Mouse (Mus musculus) gastrocnemius, adult 2 months (tissue): ENCODE results near the gene Oasl1. TPM values are rescaled to one million over a fixed set of nuclear protein-coding genes. Genes with fewer than 3 reads are reported as not detected.
A peak's percentile ranks its signal among the peaks of the same experiment; 100 is the strongest.
"Not testable (repeated sequence)": the region's sequence is repeated elsewhere in the genome, so short reads cannot be mapped to it uniquely, and the experiment has no call there.

ENCODE experiments used
- DNase-seq: peaks from one replicate; pipeline ENCODE4 v3.0.0; 2022
- H3K27ac ChIP-seq: fragments of 200-600 bp; 2 replicates; pipeline ENCODE4 v1.8.1; 2022; ENCODE audit warnings: mild to moderate bottlenecking
- H3K4me3 ChIP-seq: fragments of 200-600 bp; 2 replicates; pipeline ENCODE4 v1.8.1; 2022; ENCODE audit warnings: mild to moderate bottlenecking, moderate library complexity
- CTCF ChIP-seq: fragments of 200-600 bp; IDR thresholded peaks from 2 replicates; pipeline ENCODE4 v1.8.1; 2022; ENCODE audit warnings: antibody characterized with exemption, mild to moderate bottlenecking, moderate library complexity
- intact Hi-C: fragments of 180-260 bp; cut with DNase I; formaldehyde crosslinking; loops from one replicate; pipeline ENCODE4 v1.15.1; 2025
- total RNA-seq, 2 experiments: library from RNA; stranded (reverse); gene quantifications; 2 replicates each; pipeline ENCODE4 v1.2.3; 2021

Oasl1 gene
- total RNA-seq, 2 experiments from 2014 or later: 0.64 TPM; not detected in 1

DNA sequence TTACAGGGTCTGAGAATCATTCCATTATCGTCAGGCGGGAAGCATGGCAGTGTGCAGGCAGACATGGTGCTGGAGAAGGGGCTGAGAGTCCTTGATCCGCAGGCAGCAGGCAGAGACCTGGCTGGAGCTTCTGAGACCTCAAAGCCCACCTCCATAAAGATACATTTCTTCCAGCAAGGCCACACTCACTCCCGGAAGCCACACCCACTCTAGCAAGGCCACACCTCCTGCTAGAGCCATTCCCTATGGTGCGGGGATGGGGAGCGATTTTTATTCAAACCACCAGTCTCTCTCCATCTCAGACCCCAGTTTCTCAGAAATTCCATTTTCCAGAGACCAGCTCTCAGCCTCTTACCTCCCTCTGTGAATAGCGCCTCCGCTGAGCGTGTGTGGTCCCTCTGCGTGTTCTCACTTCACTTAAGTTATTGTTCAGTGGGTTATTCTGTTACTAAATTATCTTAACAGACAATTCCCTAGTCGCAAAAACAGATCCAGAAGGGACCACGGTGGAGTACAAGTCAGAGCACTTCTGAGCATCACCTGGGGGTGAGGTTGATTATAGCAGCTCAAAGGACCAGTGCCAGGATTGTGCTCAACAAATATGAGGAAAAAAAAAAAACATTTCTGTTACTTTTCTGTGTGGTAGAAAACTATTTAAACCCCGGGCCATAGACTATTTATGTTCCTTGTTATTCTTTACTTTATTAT is 14.3 kb upstream of the Oasl1 start:
- intact Hi-C loops: no loop called here
- DNase-seq: no peak

DNA sequence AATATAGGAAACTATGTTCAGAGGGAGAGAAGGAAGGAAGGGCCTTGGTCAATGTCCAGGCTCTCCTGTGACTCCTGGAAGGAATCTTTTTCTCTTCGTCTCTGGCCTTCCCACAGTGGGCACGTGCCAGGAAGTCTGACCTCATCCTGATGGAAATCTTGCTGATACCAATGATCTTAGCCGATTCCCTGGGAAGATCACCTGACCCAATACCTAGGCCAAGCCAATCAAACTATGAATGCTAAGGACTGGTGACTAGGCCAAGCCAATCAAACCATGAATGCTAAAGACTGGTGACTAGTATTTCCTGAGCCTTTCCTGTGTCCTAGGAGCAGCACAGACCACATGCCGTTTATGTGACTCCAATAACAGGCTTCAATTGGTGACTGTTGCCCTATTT is 9.4 kb upstream of the Oasl1 start:
- TF ChIP-seq CTCF: no peak
- intact Hi-C loops: no loop called here

More for the DNA sequence above, 14.3 kb upstream of the Oasl1 start:
- TF ChIP-seq CTCF: no peak
- Histone ChIP-seq H3K27ac (no peak overlapping the region), H3K4me3 (no peak overlapping the region)

DNA sequence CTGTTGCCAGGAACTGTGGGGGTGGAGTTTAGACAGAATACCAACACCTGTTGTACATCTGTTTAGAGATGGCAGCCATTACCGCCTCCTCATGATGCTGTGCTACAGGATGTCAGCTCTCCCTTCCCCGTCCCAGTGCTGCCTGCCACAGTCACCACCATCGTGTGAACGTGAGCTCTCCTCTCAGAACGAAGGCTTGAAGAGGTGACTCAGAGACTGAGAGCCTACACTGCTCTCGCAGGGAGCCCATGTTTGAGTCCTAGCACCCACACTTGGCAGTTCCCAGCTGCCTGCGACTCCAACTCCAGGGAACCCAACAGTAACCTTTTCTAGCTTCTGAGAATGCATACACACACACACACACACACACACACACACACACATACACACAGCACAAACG is 8.2 kb upstream of the Oasl1 start:
- TF ChIP-seq CTCF: no peak
- no peak for DNase-seq
- intact Hi-C loops: no loop called here
- Histone ChIP-seq H3K4me3 (no peak overlapping the region), H3K27ac (no peak overlapping the region)

More for the DNA sequence above, 9.4 kb upstream of the Oasl1 start:
- Histone ChIP-seq H3K27ac (no peak overlapping the region), H3K4me3 (no peak overlapping the region)
- DNase-seq: no peak

DNA sequence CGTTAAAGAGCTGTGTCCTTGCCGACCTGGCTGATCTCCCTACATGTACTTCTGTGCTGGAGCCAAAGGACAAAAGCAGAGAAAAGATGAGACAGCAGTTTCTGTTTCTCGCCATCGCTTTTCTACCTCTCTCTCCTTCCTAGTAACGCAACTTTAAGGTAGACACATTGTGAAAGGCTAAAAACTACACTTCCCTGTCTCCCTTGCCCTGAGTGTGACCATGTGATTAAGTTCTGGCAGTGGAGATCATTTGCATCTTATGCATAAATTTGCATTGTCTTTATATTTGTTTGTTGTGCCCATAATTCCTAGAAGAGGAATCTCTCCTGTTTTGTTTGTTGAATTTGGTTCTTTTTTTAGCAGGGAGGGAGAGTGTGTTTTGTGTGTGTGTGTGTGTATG is 7.2 kb upstream of the Oasl1 start:
- intact Hi-C loops: no loop called here
- DNase-seq: no peak
- TF ChIP-seq CTCF: no peak

DNA sequence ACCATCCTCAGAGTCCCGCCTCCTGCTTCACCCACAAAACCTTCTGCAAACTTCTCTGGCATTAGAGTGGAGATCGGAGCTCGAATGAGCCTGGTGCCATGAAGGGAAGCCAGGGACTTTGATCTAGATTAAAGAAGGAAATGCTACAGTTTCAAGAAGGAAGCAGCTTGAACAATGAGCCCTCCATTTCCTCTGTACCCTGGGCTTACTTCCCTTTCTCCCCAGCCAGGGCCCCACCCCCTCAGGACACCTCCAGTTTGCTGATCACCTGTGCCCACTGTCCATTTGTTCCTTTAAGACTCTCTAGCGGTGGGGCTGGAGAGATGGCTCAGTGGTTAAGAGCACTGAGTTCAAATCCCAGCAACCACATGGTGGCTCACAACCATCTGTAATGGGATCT is 6.3 kb upstream of the Oasl1 start:
- no peak overlapping the region for H3K27ac ChIP-seq
- DNase-seq: no peak
- H3K4me3 ChIP-seq: no peak overlapping the region
- intact Hi-C loops: no loop called here
- TF ChIP-seq CTCF: no peak

More for the DNA sequence above, 7.2 kb upstream of the Oasl1 start:
- H3K4me3 ChIP-seq: no peak overlapping the region
- no peak overlapping the region for H3K27ac ChIP-seq

- H3K4me3 ChIP-seq, H3K27ac ChIP-seq, DNase-seq, intact Hi-C loops: not testable (repeated sequence)
These were observed 5.7 kb upstream of the Oasl1 start for GRCm38 (mm10) chr5:114917357-114917756.

- no peak for DNase-seq
- H3K4me3 ChIP-seq: no peak overlapping the region
- no peak overlapping the region for H3K27ac ChIP-seq
- TF ChIP-seq CTCF: no peak
- intact Hi-C loops: no loop called here
These were observed 1.3 kb upstream of the Oasl1 start for GRCm38 (mm10) chr5:114921551-114922365.

- no peak for DNase-seq
- TF ChIP-seq CTCF: no peak
- no peak overlapping the region for H3K27ac ChIP-seq
- H3K4me3 ChIP-seq: peak overlapping the region; percentile 76; the same call in 1 of the 2 replicates
- intact Hi-C loops: no loop called here
These were observed 691 bp upstream of the Oasl1 start for GRCm38 (mm10) chr5:114922366-114922731.

GRCm38 (mm10) chr5:114926153-114926684 is 3.2 kb downstream of the Oasl1 start:
- intact Hi-C loops: no loop called here
- Histone ChIP-seq H3K27ac (no peak overlapping the region), H3K4me3 (no peak overlapping the region)
- no peak for DNase-seq
- no peak for TF ChIP-seq CTCF

GRCm38 (mm10) chr5:114926753-114927152 is 3.7 kb downstream of the Oasl1 start:
- no peak overlapping the region for H3K27ac ChIP-seq
- TF ChIP-seq CTCF: no peak
- intact Hi-C loops: no loop called here
- no peak for DNase-seq
- no peak overlapping the region for H3K4me3 ChIP-seq

DNA sequence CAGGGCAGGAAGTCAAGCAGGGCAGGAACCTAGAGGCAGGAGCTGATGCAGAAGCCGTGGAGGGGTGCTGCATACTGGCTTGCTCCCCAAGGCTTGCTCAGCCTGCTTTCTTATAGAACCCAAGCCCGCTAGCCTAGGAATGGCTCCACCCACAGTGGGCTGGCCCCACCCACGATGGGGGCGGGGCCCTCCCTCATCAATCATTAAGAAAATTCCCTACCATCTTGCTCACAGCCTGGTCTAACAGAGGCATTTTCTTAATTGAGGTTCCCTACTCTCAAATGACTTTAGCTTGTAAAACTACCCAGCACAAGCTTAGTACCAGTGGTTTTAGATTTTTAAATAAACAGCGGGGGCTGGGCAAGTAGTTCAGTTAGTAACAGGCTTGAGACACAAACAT is 8.6 kb downstream of the Oasl1 start:
- intact Hi-C loops: no loop called here

DNA sequence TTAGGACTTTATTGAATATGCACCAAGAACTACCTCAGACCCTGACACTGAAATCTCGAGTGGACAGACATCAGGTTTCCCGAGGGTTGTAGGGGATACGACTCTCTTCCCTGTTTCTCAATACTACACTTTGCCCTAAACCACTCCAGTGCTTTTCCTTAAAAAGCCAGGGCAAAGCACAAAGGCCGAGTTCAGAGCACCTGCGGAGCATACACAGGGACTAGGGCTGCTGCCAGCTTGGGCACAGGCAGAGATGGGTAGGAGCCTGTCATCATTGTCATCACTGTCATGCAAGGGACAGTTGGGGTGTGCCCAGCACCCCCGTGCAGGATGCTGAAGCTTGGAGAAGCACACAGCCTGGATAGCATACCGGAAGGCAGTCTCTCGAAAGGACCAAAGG is 10.2 kb downstream of the Oasl1 start:
- no peak for DNase-seq
- no peak overlapping the region for H3K4me3 ChIP-seq
- intact Hi-C loops: no loop called here
- no peak overlapping the region for H3K27ac ChIP-seq
- no peak for TF ChIP-seq CTCF

More for the DNA sequence above, 8.6 kb downstream of the Oasl1 start:
- no peak for TF ChIP-seq CTCF
- Histone ChIP-seq H3K27ac (no peak overlapping the region), H3K4me3 (no peak overlapping the region)
- DNase-seq: no peak

GRCm38 (mm10) chr5:114935838-114936237 is 12.8 kb downstream of the Oasl1 start:
- no peak for TF ChIP-seq CTCF
- intact Hi-C loops: no loop called here
- no peak for DNase-seq
- Histone ChIP-seq H3K4me3 (no peak overlapping the region), H3K27ac (no peak overlapping the region)
